In genomic region chr2:84889316-84890044, GRCm38 (mm10) we compare ENCODE assay signal across 7 mouse cellular contexts. TPM values are rescaled to one million over a fixed set of nuclear protein-coding genes. Genes with fewer than 3 reads are reported as not detected.
DNase-seq lines count a peak whose midpoint lies in the region; ATAC-seq and TF ChIP-seq lines count a peak whose summit lies in the region.

No protein-coding gene starts in this region.

- H3K27me3 ChIP-seq in E14TG2a.4 (ENCODE audit: insufficient read depth, low read length): peaks cover 84% of the 10 kb centered on the region
- peaks cover 76% of the 10 kb centered on the region for H3K27me3 ChIP-seq in heart, embryonic 15.5 days
- peaks cover 53% of the 10 kb centered on the region for H3K27me3 ChIP-seq in liver, postnatal 0 days (ENCODE audit: insufficient read depth, low read length)

- H3K9me3 ChIP-seq in E14TG2a.4 (ENCODE audit: low read length): no peaks in the 10 kb centered on the region
- H3K9me3 ChIP-seq in heart, embryonic 15.5 days (replicated peaks): no peaks in the 10 kb centered on the region
- H3K9me3 ChIP-seq in liver, postnatal 0 days (ENCODE audit: low read length): no peaks in the 10 kb centered on the region

- TF ChIP-seq CTCF in E14TG2a.4 (conservative IDR thresholded peaks at IDR 0.05; ENCODE audit: low read length): no peak
- TF ChIP-seq CTCF in liver, postnatal 0 days (IDR thresholded peaks at IDR 0.05; ENCODE audit: low read depth): no peak

- 15% methylated on average over 14 of the region's 14 CpGs for WGBS in heart, embryonic 15.5 days
- 12% methylated on average over 14 of the region's 14 CpGs for WGBS in liver, postnatal 0 days (ENCODE audit: insufficient replicate concordance)

- DNase-seq in CD4-positive, CD25-positive, alpha-beta regulatory T cell, adult 2 months (ENCODE audit: low read depth, low spot score): peak; percentile 35
- no peak for DNase-seq in liver, postnatal 0 days
- no peak for DNase-seq in B cell, adult 2 months
- DNase-seq in left cerebral cortex, adult 11 months (ENCODE audit: low spot score): no peak
- no peak for DNase-seq in cerebellum, postnatal 25 days

- peaks cover 35% of the 10 kb centered on the region for H3K4me1 ChIP-seq in E14TG2a.4 (replicated peaks; ENCODE audit: low read depth, low read length)
- peaks cover 35% of the 10 kb centered on the region for H3K4me1 ChIP-seq in heart, embryonic 15.5 days (replicated peaks)
- peaks cover 29% of the 10 kb centered on the region for H3K4me1 ChIP-seq in liver, postnatal 0 days (ENCODE audit: insufficient read depth)

- H3K4me2 ChIP-seq in heart, embryonic 15.5 days: peak overlapping the region; percentile 67
- peak overlapping the region; percentile 49 for H3K4me2 ChIP-seq in liver, postnatal 0 days (ENCODE audit: low read depth, low read length)

- TF ChIP-seq EP300 in liver, postnatal 0 days (IDR thresholded peaks at IDR 0.05; ENCODE audit: low read depth): no peak

- H3K9ac ChIP-seq in heart, embryonic 15.5 days: no peak overlapping the region; the same call in 1 of the 2 replicates
- H3K9ac ChIP-seq in liver, postnatal 0 days (replicated peaks): no peak overlapping the region

- H3K36me3 ChIP-seq in E14TG2a.4 (ENCODE audit: insufficient read depth, low read length): no peaks in the 10 kb centered on the region
- no peaks in the 10 kb centered on the region for H3K36me3 ChIP-seq in heart, embryonic 15.5 days
- H3K36me3 ChIP-seq in liver, postnatal 0 days (replicated peaks; ENCODE audit: insufficient read depth, low read length): no peaks in the 10 kb centered on the region

- peak overlapping the region; percentile 71 for H3K4me3 ChIP-seq in E14TG2a.4 (replicated peaks; ENCODE audit: low read length)
- H3K4me3 ChIP-seq in heart, embryonic 15.5 days: peak overlapping the region; percentile 39
- H3K4me3 ChIP-seq in liver, postnatal 0 days (ENCODE audit: low read depth, low read length): no peak overlapping the region

- H3K27ac ChIP-seq in heart, embryonic 15.5 days: no peak overlapping the region
- H3K27ac ChIP-seq in liver, postnatal 0 days (ENCODE audit: low read depth): no peak overlapping the region

- ATAC-seq in heart, embryonic 15.5 days (replicated peaks; ENCODE audit: insufficient number of reproducible peaks, insufficient read depth, low FRiP score, low read depth): no peak
- no peak for ATAC-seq in liver, postnatal 0 days

RNA-seq across cellular contexts. Expression of gene Rtn4rl2, which starts 3.0 kb away (rescaled TPM):
- polyA plus RNA-seq in heart, embryonic 15.5 days (2015; fragmentation: Nextera tagmentation; extraction: Ambion mirVana): 1.9 and 2.1 TPM in 2 replicates
- 0.14 and 0.31 TPM in 2 replicates for polyA plus RNA-seq in liver, postnatal 0 days (2015; fragmentation: Nextera tagmentation; extraction: Ambion mirVana)

RNA-seq across cellular contexts. Expression of gene Slc43a3, which starts 46.9 kb away (rescaled TPM):
- 35.8 and 40.8 TPM in 2 replicates for polyA plus RNA-seq in heart, embryonic 15.5 days (2015; fragmentation: Nextera tagmentation; extraction: Ambion mirVana)
- polyA plus RNA-seq in liver, postnatal 0 days (2015; fragmentation: Nextera tagmentation; extraction: Ambion mirVana): 45.5 and 48.5 TPM in 2 replicates

RNA-seq across cellular contexts. Expression of gene Slc43a1, which starts 50.8 kb away (rescaled TPM):
- 8.6 and 11.5 TPM in 2 replicates for polyA plus RNA-seq in heart, embryonic 15.5 days (2015; fragmentation: Nextera tagmentation; extraction: Ambion mirVana)
- 67.8 and 74.2 TPM in 2 replicates for polyA plus RNA-seq in liver, postnatal 0 days (2015; fragmentation: Nextera tagmentation; extraction: Ambion mirVana)
